Mouse (Mus musculus) olfactory bulb, adult 2 months (tissue): ENCODE results near the gene Slc9a5. TPM values are rescaled to one million over a fixed set of nuclear protein-coding genes. Genes with fewer than 3 reads are reported as not detected.

Experiments used
- H3K27ac ChIP-seq: fragments of 200-500 bp; 2 replicates; pipeline ENCODE4 v1.5.1; 2012; ENCODE audit warnings: low read depth, low read length; ENCODE audit not compliant: insufficient read depth
- H3K4me1 ChIP-seq: fragments of 200-500 bp; 2 replicates; pipeline ENCODE4 v1.6.1; 2012; ENCODE audit warnings: low read length; ENCODE audit not compliant: control insufficient read depth, insufficient read depth
- H3K4me3 ChIP-seq: fragments of 200-500 bp; 2 replicates; pipeline ENCODE4 v1.5.1; 2012; ENCODE audit warnings: mild to moderate bottlenecking, low read depth, low read length, moderate library complexity; ENCODE audit not compliant: insufficient read depth
- CTCF ChIP-seq: fragments of 200-500 bp; IDR thresholded peaks from 2 replicates; pipeline ENCODE4 v1.5.1; 2012; ENCODE audit warnings: low read depth, mild to moderate bottlenecking, low read length, moderate library complexity; ENCODE audit not compliant: insufficient read depth
- POLR2A ChIP-seq: fragments of 200-500 bp; IDR thresholded peaks from 2 replicates; pipeline ENCODE4 v1.6.1; 2012; ENCODE audit warnings: mild to moderate bottlenecking, low read depth, low read length, moderate library complexity; ENCODE audit not compliant: insufficient read depth
- WGBS: fragments of 180-500 bp; shearing (Covaris S2); methylation state at CpG from one replicate; pipeline ENCODE4 v1.1.7; 2018; 5-methylcytosine and 5-hydroxymethylcytosine counted together
- polyA plus RNA-seq: library from polyadenylated mRNA; stranded (reverse); fragments of >200 nt; gene quantifications from 2 replicates; pipeline ENCODE4 v1.2.4, GENCODE M21; 2012; ENCODE audit warnings: low replicate concordance; ENCODE audit not compliant: missing spikeins, insufficient read depth, insufficient read length

The Slc9a5 gene
- polyA plus RNA-seq, 1 experiment: not detected

GRCm38 (mm10) chr8:105325641-105326093 lies 23.0 kb upstream of the Slc9a5 start:
- under 1% methylated on average over 12 of the region's 12 CpGs for WGBS
- TF ChIP-seq POLR2A (no peak), CTCF (no peak)
- Histone ChIP-seq H3K4me1 (peaks cover 9% of the 10 kb centered on the region), H3K27ac (peak overlapping the region; percentile 57), H3K4me3 (peak overlapping the region; percentile 82)

DNA sequence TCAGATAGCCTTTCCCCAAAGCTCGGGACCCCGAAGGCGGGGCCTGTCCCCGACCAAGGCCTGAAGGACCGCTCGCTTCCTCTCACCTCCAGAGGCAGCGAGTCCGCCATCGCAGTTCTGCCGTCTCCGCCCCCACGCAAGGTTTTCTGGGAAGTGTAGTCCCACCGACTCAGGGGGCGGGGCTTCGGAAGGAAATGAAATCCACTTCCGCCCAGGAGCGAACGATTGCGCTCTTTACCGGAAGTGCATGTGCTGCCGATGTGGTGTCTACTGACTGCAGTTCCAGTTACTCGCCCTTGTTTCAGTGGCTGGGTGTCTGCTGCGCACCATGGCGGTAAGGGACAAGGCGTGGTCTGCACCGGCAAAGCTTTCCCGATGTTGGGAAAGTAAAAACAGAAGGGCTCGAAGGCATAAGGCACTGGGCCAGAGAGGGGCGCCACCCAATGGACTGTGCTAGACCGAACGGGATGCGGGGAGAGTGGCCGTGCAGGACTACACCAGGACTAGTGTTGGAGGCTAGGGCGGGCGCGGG lies 22.4 kb upstream of the Slc9a5 start, which contains the start of the genes Lrrc29 and Tmem208:
Gene Lrrc29, minus strand, starts transcription at position 138 of the 532 bp plus-strand sequence.
Gene Tmem208, plus strand, starts transcription at position 214 of the 532 bp plus-strand sequence.
- Histone ChIP-seq H3K27ac (peak within 1 kb of the TSS; percentile 57), H3K4me1 (peaks cover 9% of the 10 kb centered on the region), H3K4me3 (peak within 1 kb of the TSS; percentile 82)
- under 1% methylated on average over 36 of the region's 36 CpGs for WGBS
- TF ChIP-seq CTCF (peak; percentile 50), POLR2A (peak; percentile 79)

- WGBS: 21% methylated on average over 6 of the region's 6 CpGs
- TF ChIP-seq POLR2A: no peak
- TF ChIP-seq CTCF: no peak
- H3K27ac ChIP-seq: no peak overlapping the region
Measured at GRCm38 (mm10) chr8:105326968-105327367, 21.7 kb upstream of the Slc9a5 start.

GRCm38 (mm10) chr8:105330325-105330724 lies 18.3 kb upstream of the Slc9a5 start:
- no peak overlapping the region for H3K27ac ChIP-seq
- H3K4me1 ChIP-seq: peaks cover 7% of the 10 kb centered on the region
- 94% methylated on average over 12 of the region's 12 CpGs for WGBS
- no peak overlapping the region for H3K4me3 ChIP-seq
- TF ChIP-seq POLR2A (no peak), CTCF (no peak)

More at GRCm38 (mm10) chr8:105326968-105327367, 21.7 kb upstream of the Slc9a5 start:
- Histone ChIP-seq H3K4me1 (peaks cover 9% of the 10 kb centered on the region), H3K4me3 (peak overlapping the region; percentile 69)

- 96% methylated on average over 22 of the region's 22 CpGs for WGBS
- Histone ChIP-seq H3K4me1 (peaks cover 7% of the 10 kb centered on the region), H3K4me3 (no peak overlapping the region), H3K27ac (no peak overlapping the region)
- TF ChIP-seq POLR2A: no peak
- no peak for TF ChIP-seq CTCF
Measured at GRCm38 (mm10) chr8:105331469-105331868, 17.2 kb upstream of the Slc9a5 start.

GRCm38 (mm10) chr8:105331931-105332330 lies 16.7 kb upstream of the Slc9a5 start:
- Histone ChIP-seq H3K27ac (no peak overlapping the region), H3K4me3 (no peak overlapping the region), H3K4me1 (peaks cover 5% of the 10 kb centered on the region)
- WGBS: 94% methylated on average over 9 of the region's 9 CpGs
- TF ChIP-seq CTCF (no peak), POLR2A (no peak)

DNA sequence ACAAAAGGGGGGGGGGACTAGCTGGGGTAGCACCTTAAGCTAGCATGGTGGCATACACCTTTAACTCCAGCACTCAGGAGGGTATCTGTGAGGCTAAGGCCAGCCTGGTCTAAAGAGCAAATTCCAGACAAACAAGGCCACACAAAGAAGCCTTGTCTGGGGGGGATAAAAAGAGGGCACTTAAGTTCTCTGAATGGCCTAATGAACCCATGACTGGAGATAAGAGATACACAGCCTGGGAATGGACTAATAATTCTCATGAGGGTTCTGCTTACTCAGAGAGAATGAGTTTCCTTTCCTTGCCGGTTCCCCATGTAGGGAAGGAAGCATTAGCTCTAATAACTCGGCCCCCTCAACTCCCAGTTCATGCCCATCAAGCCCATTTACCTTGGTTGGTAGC lies 16.1 kb upstream of the Slc9a5 start:
- WGBS: 63% methylated on average over 2 of the region's 2 CpGs
- TF ChIP-seq POLR2A: no peak
- TF ChIP-seq CTCF: no peak
- H3K4me1 ChIP-seq: peaks cover under 1% of the 10 kb centered on the region; the same call in 1 of the 2 replicates
- no peak overlapping the region for H3K4me3 ChIP-seq
- no peak overlapping the region for H3K27ac ChIP-seq

- TF ChIP-seq POLR2A (no peak), CTCF (no peak)
- Histone ChIP-seq H3K27ac (no peak overlapping the region), H3K4me3 (no peak overlapping the region), H3K4me1 (no peaks in the 10 kb centered on the region)
- WGBS: 58% methylated on average over 32 of the region's 32 CpGs
Measured at GRCm38 (mm10) chr8:105336373-105337130, 12.1 kb upstream of the Slc9a5 start.

DNA sequence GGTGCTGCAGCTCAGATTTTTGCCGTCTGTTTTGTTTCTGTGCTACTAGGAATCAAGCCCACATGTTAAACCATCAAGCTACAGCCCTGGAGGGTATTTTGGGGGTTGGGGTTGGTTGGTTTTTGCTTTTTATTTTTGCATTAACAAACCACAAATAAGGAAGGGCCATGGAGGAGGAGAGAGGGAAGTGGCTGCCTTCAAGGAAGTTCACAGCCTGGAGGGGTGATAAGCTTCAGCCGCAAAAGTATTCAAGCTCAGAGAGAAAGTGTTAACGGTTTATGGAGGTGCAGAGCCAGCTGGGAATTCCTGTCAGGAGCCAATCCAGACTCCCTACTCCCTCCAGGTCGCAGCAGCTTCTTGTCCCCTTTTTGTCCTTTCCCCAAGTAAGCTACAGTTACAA lies 9.7 kb upstream of the Slc9a5 start:
- WGBS: 75% methylated on average over 4 of the region's 4 CpGs
- Histone ChIP-seq H3K4me3 (no peak overlapping the region), H3K27ac (no peak overlapping the region), H3K4me1 (no peaks in the 10 kb centered on the region)
- no peak for TF ChIP-seq CTCF
- no peak for TF ChIP-seq POLR2A
